Comparison of ENCODE assay signal across 12 mouse cellular contexts in the genomic region with DNA sequence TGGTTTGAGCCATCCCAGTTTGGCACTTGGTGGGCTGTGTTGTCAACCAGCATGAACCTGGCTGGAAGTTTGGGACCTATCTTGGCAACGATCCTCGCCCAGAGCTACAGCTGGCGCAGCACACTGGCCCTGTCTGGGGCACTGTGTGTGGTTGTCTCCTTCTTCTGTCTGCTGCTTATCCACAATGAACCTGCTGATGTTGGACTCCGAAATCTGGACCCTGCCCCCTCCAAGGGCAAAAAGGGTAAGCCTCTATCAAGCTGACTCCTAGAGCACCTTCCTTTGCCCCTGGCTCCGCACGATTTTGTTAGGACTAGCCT. TPM values are rescaled to one million over a fixed set of nuclear protein-coding genes. Genes with fewer than 3 reads are reported as not detected.
DNase-seq lines count a peak whose midpoint lies in the region; ATAC-seq lines count a peak whose summit lies in the region.
"Had no signal": no experiment of that assay in that cellular context is flagged by ENCODE, and none has a peak within 500 bp of the region (broad histone marks: within the 10 kb centered on the region; RNA-seq: fewer than 3 reads in every experiment).

No protein-coding gene starts in this region.

- ATAC-seq in hindbrain, embryonic 12.5 days (ENCODE audit: low FRiP score): no peak
- no peak for ATAC-seq in hindbrain, embryonic 11.5 days (ENCODE audit: low FRiP score)
- ATAC-seq in neural tube, embryonic 12.5 days (ENCODE audit: low FRiP score, low read depth): no peak
- no peak for ATAC-seq in kidney, embryonic 16.5 days (ENCODE audit: low FRiP score, low TSS enrichment)

- H3K9ac ChIP-seq in hindbrain, embryonic 12.5 days: peak overlapping the region; percentile 38; the same call in 1 of the 2 replicates
- no peak overlapping the region for H3K9ac ChIP-seq in hindbrain, embryonic 11.5 days (ENCODE audit: low read depth, low read length)
- H3K9ac ChIP-seq in neural tube, embryonic 12.5 days: no peak overlapping the region
- peak overlapping the region; percentile 58 for H3K9ac ChIP-seq in kidney, embryonic 16.5 days (replicated peaks; ENCODE audit: low read length)
- H3K9ac ChIP-seq: lung, embryonic 15.5 days; midbrain, embryonic 12.5 days had no signal

- peaks cover 30% of the 10 kb centered on the region for H3K4me1 ChIP-seq in hindbrain, embryonic 12.5 days
- peaks cover 3% of the 10 kb centered on the region; the same call in 1 of the 2 replicates for H3K4me1 ChIP-seq in hindbrain, embryonic 11.5 days (replicated peaks; ENCODE audit: control insufficient read depth, insufficient read depth, low read length)
- peaks cover 22% of the 10 kb centered on the region for H3K4me1 ChIP-seq in neural tube, embryonic 12.5 days
- H3K4me1 ChIP-seq in kidney, embryonic 16.5 days (ENCODE audit: insufficient read depth, low read length): peaks cover 32% of the 10 kb centered on the region; the same call in 1 of the 2 replicates

- no peak for DNase-seq in hindbrain, embryonic 11.5 days (ENCODE audit: low spot score)
- DNase-seq in neural tube, embryonic 10.5 days (ENCODE audit: extremely low spot score, low spot score): no peak
- DNase-seq in MN1 (ENCODE audit: low spot score): no peak
- DNase-seq in retina, embryonic 14.5 days (ENCODE audit: low spot score): no peak
- DNase-seq: adrenal gland, postnatal 10 days; right cerebral cortex, postnatal 25 days; thymus, postnatal 36 days had no signal

- peak overlapping the region; percentile 95; the same call in 1 of the 2 replicates for H3K4me2 ChIP-seq in hindbrain, embryonic 12.5 days (replicated peaks)
- no peak overlapping the region for H3K4me2 ChIP-seq in hindbrain, embryonic 11.5 days (replicated peaks; ENCODE audit: low read depth, low read length)
- peak overlapping the region; percentile 95; the same call in 1 of the 2 replicates for H3K4me2 ChIP-seq in neural tube, embryonic 12.5 days (replicated peaks)
- peak overlapping the region; percentile 83 for H3K4me2 ChIP-seq in kidney, embryonic 16.5 days (replicated peaks; ENCODE audit: low read depth, low read length)
- H3K4me2 ChIP-seq: lung, embryonic 15.5 days; midbrain, embryonic 12.5 days had no signal

- no peaks in the 10 kb centered on the region for H3K27me3 ChIP-seq in hindbrain, embryonic 12.5 days
- H3K27me3 ChIP-seq in hindbrain, embryonic 11.5 days (ENCODE audit: control insufficient read depth, insufficient read depth, low read length): no peaks in the 10 kb centered on the region
- no peaks in the 10 kb centered on the region for H3K27me3 ChIP-seq in neural tube, embryonic 12.5 days (replicated peaks)
- no peaks in the 10 kb centered on the region for H3K27me3 ChIP-seq in kidney, embryonic 16.5 days (ENCODE audit: insufficient read depth, low read length)
- H3K27me3 ChIP-seq: lung, embryonic 15.5 days had no signal

- H3K27ac ChIP-seq in hindbrain, embryonic 12.5 days: no peak overlapping the region
- no peak overlapping the region for H3K27ac ChIP-seq in hindbrain, embryonic 11.5 days (ENCODE audit: low read depth, low read length)
- H3K27ac ChIP-seq in neural tube, embryonic 12.5 days: no peak overlapping the region
- no peak overlapping the region for H3K27ac ChIP-seq in kidney, embryonic 16.5 days (ENCODE audit: low read length)
- H3K27ac ChIP-seq: lung, embryonic 15.5 days; midbrain, embryonic 12.5 days had no signal

- H3K9me3 ChIP-seq in hindbrain, embryonic 12.5 days (replicated peaks): no peaks in the 10 kb centered on the region
- H3K9me3 ChIP-seq in hindbrain, embryonic 11.5 days (ENCODE audit: control insufficient read depth, low read length): no peaks in the 10 kb centered on the region
- H3K9me3 ChIP-seq in neural tube, embryonic 12.5 days: no peaks in the 10 kb centered on the region
- H3K9me3 ChIP-seq in kidney, embryonic 16.5 days (ENCODE audit: low read length): no peaks in the 10 kb centered on the region
- H3K9me3 ChIP-seq: lung, embryonic 15.5 days; midbrain, embryonic 12.5 days had no signal

- 91% methylated on average over 6 of the region's 6 CpGs for WGBS in hindbrain, embryonic 12.5 days
- WGBS in hindbrain, embryonic 11.5 days: 95% methylated on average over 6 of the region's 6 CpGs
- WGBS in neural tube, embryonic 12.5 days: 92% methylated on average over 6 of the region's 6 CpGs
- WGBS in kidney, embryonic 16.5 days: 93% methylated on average over 6 of the region's 6 CpGs

- no peak overlapping the region for H3K4me3 ChIP-seq in hindbrain, embryonic 12.5 days
- no peak overlapping the region for H3K4me3 ChIP-seq in hindbrain, embryonic 11.5 days (ENCODE audit: low read depth, low read length)
- no peak overlapping the region for H3K4me3 ChIP-seq in neural tube, embryonic 12.5 days
- 0 out of 2 replicates have a peak overlapping the region, but pooled peaks have one; percentile 78 for H3K4me3 ChIP-seq in kidney, embryonic 16.5 days (ENCODE audit: low read length)
- H3K4me3 ChIP-seq: lung, embryonic 15.5 days; midbrain, embryonic 12.5 days had no signal

- peaks cover 54% of the 10 kb centered on the region for H3K36me3 ChIP-seq in hindbrain, embryonic 12.5 days
- H3K36me3 ChIP-seq in hindbrain, embryonic 11.5 days (ENCODE audit: control insufficient read depth, insufficient read depth, low read length): no peaks in the 10 kb centered on the region; the same call in 1 of the 2 replicates
- peaks cover 62% of the 10 kb centered on the region for H3K36me3 ChIP-seq in neural tube, embryonic 12.5 days
- peaks cover 36% of the 10 kb centered on the region for H3K36me3 ChIP-seq in kidney, embryonic 16.5 days (ENCODE audit: insufficient read depth, low read length)

RNA-seq across cellular contexts. Expression of gene Slc37a4, which starts 3.1 kb away (rescaled TPM):
- polyA plus RNA-seq in hindbrain, embryonic 12.5 days (2016; fragmentation: Nextera tagmentation; extraction: Ambion mirVana): 38.7 TPM in 2 replicates
- 27.9 and 31.5 TPM in 2 replicates for polyA plus RNA-seq in hindbrain, embryonic 11.5 days (2014; fragmentation: Nextera tagmentation; extraction: Ambion mirVana)
- polyA plus RNA-seq in neural tube, embryonic 12.5 days (2016; fragmentation: Nextera tagmentation; extraction: Ambion mirVana): 44.1 and 45.5 TPM in 2 replicates
- polyA plus RNA-seq in kidney, embryonic 16.5 days (2015; fragmentation: Nextera tagmentation; extraction: Ambion mirVana): 67.3 and 74.4 TPM in 2 replicates

RNA-seq across cellular contexts. Expression of gene Rps25, which starts 7.2 kb away (rescaled TPM):
- polyA plus RNA-seq in hindbrain, embryonic 12.5 days (2016; fragmentation: Nextera tagmentation; extraction: Ambion mirVana): 1,265 and 1,340 TPM in 2 replicates
- 1,535 and 1,670 TPM in 2 replicates for polyA plus RNA-seq in hindbrain, embryonic 11.5 days (2014; fragmentation: Nextera tagmentation; extraction: Ambion mirVana)
- 1,233 and 1,284 TPM in 2 replicates for polyA plus RNA-seq in neural tube, embryonic 12.5 days (2016; fragmentation: Nextera tagmentation; extraction: Ambion mirVana)
- 1,444 and 1,489 TPM in 2 replicates for polyA plus RNA-seq in kidney, embryonic 16.5 days (2015; fragmentation: Nextera tagmentation; extraction: Ambion mirVana)

RNA-seq across cellular contexts. Expression of gene Trappc4, which starts 7.6 kb away (rescaled TPM):
- polyA plus RNA-seq in hindbrain, embryonic 12.5 days (2016; fragmentation: Nextera tagmentation; extraction: Ambion mirVana): 256 and 259 TPM in 2 replicates
- 255 and 264 TPM in 2 replicates for polyA plus RNA-seq in hindbrain, embryonic 11.5 days (2014; fragmentation: Nextera tagmentation; extraction: Ambion mirVana)
- polyA plus RNA-seq in neural tube, embryonic 12.5 days (2016; fragmentation: Nextera tagmentation; extraction: Ambion mirVana): 266 and 275 TPM in 2 replicates
- polyA plus RNA-seq in kidney, embryonic 16.5 days (2015; fragmentation: Nextera tagmentation; extraction: Ambion mirVana): 138 TPM in 2 replicates

RNA-seq across cellular contexts. Expression of gene Ccdc84, which starts 18.6 kb away (rescaled TPM):
- polyA plus RNA-seq in hindbrain, embryonic 12.5 days (2016; fragmentation: Nextera tagmentation; extraction: Ambion mirVana): 32.9 and 36.7 TPM in 2 replicates
- polyA plus RNA-seq in hindbrain, embryonic 11.5 days (2014; fragmentation: Nextera tagmentation; extraction: Ambion mirVana): 21.7 and 22.0 TPM in 2 replicates
- 30.6 and 35.7 TPM in 2 replicates for polyA plus RNA-seq in neural tube, embryonic 12.5 days (2016; fragmentation: Nextera tagmentation; extraction: Ambion mirVana)
- 26.0 and 31.6 TPM in 2 replicates for polyA plus RNA-seq in kidney, embryonic 16.5 days (2015; fragmentation: Nextera tagmentation; extraction: Ambion mirVana)

RNA-seq across cellular contexts. Expression of gene Hyou1, which starts 20.5 kb away (rescaled TPM):
- 35.8 and 39.1 TPM in 2 replicates for polyA plus RNA-seq in hindbrain, embryonic 12.5 days (2016; fragmentation: Nextera tagmentation; extraction: Ambion mirVana)
- 29.7 and 31.8 TPM in 2 replicates for polyA plus RNA-seq in hindbrain, embryonic 11.5 days (2014; fragmentation: Nextera tagmentation; extraction: Ambion mirVana)
- 31.0 and 33.0 TPM in 2 replicates for polyA plus RNA-seq in neural tube, embryonic 12.5 days (2016; fragmentation: Nextera tagmentation; extraction: Ambion mirVana)
- 48.0 and 51.2 TPM in 2 replicates for polyA plus RNA-seq in kidney, embryonic 16.5 days (2015; fragmentation: Nextera tagmentation; extraction: Ambion mirVana)

Comparison
In these comparisons a context has a peak if more than half of its experiments do, and no peak if none do; other contexts are left out.
1. H3K9ac ChIP-seq: peak in hindbrain, embryonic 12.5 days (single experiment) and kidney, embryonic 16.5 days (single experiment); none in hindbrain, embryonic 11.5 days (single experiment) and neural tube, embryonic 12.5 days (single experiment).